Mouse (Mus musculus): Measurements from ENCODE around the gene Cdkl3.

Gene Cdkl3

DNA sequence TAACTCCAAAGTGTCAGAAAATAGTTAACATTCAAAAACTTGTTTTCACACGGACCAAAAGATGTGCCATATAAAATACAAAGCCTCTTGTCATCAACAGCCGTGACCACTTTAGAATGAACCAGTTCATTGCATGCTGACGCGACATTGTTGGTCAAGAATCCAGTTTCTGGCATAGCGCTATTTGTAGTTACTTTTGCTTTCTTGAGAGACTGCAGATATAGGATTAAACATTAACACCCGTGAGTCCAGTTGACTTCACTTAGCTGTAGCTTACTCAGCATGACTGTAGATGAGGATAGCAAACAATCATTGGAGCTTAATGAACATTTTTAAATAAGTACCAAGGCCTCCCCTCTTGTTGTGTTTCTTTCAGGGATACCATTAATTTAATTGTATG, 118.0 kb downstream of the Cdkl3 start:
- no peak for DNase-seq (ENCODE audit: low spot score)

DNA sequence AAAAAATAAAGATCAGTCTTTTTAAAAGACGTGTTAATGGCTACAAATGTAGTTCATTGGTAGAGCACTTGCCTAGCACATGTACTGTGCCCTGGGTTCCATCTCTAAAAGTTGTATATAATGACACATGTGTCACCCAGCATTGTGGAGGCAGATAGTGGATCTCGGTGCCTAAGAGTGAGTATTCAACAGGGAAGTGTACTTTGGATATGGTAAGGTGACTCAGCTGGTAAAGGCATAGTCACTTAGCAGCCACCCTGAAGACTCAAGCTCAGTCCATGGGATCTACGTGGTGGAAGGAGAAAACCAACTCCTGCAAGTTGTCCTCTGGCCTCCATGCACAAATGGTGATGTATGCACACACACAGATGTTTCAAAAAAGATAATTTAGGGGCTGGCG, 120.4 kb downstream of the Cdkl3 start:
- no peak for DNase-seq (ENCODE audit: low spot score)

DNA sequence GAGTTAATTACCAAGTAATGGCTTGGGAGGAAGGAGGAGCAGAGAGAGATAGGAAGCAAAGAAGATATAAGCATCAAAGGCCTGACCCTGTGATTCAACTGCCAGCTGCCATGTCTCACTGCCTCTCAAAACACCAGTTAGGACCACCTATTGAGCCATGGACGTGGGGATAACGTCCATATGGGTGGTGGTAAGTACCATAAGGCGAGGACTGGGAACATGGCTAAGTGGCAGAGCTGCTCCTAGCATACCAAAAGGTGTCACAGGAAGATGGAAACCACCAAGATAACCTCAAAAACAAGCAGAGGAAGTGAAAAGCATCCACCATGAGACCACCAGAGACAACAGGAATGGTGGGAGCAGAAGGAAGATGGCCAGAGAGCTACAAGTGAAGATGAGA, 123.1 kb downstream of the Cdkl3 start:
- DNase-seq (ENCODE audit: low spot score) = no peak

DNA sequence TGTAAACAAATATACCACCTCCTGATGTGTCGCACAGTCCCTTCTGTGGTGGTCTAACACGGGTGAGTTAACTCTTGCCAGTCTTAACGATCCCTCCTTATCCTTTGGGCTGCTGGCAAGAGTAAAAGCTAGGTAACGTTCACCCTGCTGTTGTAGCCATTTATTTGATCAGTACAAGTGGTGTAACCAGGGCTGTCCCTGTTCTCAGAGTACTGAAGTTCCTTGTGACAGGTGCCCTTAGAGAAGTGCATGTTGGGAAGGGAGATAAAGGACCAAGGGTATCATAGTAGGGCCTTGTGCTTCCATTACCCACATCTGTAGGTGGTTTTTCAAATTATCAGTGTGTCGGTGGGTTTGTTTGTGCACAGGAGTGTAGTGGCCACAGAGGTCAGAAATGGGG, 123.7 kb downstream of the Cdkl3 start:
- DNase-seq (ENCODE audit: low spot score) = no peak

DNA sequence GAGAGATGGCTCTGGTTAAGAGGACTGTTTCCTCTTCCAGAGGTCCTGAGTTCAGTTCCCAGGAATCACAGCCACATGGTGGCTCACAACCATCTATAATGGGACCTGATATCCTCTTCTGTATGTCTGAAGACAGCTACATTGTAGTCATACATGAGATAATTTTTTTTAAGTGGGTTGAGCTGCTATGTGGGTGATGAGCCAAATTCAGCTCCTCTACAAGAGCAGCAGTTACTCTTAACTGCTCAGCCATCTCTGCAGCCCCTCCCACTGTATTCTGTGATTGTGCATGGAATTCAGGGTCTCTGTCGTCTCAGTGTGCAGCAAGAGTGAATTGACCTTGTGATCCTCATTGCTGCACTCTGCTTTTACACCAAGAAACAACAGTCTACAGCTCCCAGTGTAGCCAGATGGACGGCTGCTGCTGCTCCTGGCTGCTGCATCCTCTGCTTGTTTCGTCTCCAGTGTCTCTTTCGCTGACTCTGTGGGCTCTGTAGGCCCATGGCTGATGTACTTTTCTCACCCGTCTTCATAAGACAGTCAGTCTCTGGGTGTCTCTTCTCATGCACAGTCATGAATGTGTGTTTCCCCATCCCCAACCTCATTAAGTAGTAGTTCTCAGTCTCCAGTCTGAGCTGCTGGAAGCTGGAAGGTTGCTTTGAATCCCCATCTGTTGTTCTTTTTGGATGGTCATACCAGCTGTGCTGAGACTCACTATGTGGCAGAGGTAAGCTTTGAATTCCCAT, 124.5 kb downstream of the Cdkl3 start:
- DNase-seq (ENCODE audit: low spot score) = peak; percentile 24

- DNase-seq (ENCODE audit: low spot score) = no peak
Measured at GRCm38 (mm10) chr11:52129171-52129570, 125.2 kb downstream of the Cdkl3 start.

DNA sequence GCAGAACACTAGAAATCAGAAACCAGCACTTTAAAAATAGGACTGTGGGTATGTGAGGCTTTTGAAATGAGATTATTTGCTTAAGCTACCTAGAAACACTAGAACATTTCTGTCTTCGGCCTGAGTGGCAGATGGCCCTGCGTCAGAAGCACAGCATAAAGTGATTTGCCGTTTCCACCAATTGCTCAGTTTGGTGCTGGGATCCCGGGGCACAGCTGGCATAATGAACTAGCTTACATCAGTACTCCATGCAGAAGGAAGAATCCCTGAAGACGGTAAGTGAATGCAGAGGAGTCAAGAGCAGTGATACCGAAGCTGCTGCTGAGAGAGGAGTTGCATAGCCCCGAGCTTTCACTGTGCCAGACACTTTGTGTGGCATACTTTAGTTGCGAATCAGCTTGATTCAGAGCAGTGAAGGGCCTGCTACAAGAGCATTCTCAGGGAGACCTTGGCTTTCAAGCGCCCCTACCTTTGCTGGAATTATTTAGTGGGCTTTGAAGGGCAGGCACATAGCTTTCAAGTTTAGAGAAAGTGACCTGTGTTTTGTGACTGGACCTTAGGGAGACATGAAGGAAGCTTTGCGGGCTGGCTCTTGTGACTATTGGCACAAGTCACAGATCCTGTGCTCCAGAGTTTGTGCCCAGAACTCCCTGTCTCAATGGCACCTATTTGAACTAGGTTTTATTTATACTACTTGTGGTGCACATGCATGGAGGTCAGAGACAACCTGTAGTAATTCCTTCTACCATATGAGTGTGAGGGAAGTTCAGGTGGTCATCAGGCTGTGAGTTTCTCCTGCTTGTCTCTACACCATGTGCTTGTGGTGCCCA, 125.8 kb downstream of the Cdkl3 start:
- DNase-seq (ENCODE audit: low spot score) = peak; percentile 47

DNA sequence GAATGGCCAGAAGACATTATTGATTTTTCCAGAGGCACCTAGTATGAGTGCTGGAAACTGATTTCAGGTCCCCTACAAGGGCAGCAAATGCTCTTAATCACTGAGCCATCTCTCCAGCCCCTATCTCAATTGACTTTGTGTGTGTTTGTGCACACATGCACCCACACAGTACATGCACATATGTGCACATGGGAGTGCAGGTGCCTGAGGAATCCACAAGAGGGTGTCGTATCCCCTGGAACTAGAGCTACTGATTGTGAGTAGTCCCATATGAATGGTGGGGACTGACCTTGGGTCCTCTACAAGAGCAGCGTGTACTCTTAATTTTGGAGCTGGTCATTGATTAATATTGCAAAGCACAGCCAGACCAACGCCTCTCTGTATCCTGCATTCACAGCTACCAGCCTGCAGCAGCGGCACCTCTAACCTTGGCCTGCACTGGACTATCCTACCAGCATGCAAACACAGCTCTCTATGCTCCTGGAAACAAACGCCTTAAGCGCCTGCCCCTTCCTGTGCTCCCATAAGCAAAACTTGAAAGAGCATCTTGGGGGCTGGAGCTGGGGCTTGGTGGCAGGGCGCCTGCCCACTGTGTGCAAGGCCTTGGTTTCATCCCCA, 126.5 kb downstream of the Cdkl3 start:
- no peak for DNase-seq (ENCODE audit: low spot score)
